Mouse (Mus musculus) E14TG2a.4 (cell line): Measurements from ENCODE around the gene Arhgap23.

Experiments used
- CTCF ChIP-seq: conservative IDR thresholded peaks from 2 replicates; pipeline ENCODE4 v1.5.1; 2014; ENCODE audit warnings: low read length
- POU5F1 ChIP-seq: IDR thresholded peaks from 2 replicates; pipeline ENCODE4 v1.6.1; 2014; ENCODE audit warnings: low read length, borderline replicate concordance

DNA sequence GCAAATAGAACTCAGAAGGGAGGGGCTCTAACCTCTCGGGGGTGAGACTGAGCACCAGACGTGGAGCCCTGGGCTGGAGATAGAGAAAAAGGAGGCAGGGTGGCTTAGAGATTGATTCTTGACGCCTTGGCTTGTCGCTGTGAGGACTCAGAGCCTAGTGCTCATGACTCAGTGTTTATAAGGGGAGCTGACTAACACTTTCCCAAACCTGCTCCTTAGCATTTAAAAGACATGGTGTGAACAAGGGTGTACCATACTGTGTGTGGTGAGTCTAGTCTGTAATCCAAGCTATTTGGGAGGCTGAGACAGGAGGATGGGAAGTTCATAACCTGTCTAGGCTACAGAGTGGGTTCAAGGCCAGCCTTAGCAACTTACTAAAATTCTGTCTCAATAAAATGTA, 41.8 kb downstream of the Arhgap23 start:
- TF ChIP-seq CTCF = no peak
- no peak for TF ChIP-seq POU5F1
